Mouse (Mus musculus) ES-E14 (cell line): Measurements from ENCODE around the gene Ep400. TPM values are rescaled to one million over a fixed set of nuclear protein-coding genes. Genes with fewer than 3 reads are reported as not detected.
"Not testable (repeated sequence)": the region's sequence is repeated elsewhere in the genome, so short reads cannot be mapped to it uniquely, and the experiment has no call there.

ENCODE experiments used
- DNase-seq: peaks from one replicate; pipeline ENCODE4 v3.0.0-alpha.2; 2013; ENCODE audit warnings: low read depth, low spot score
- H3K27ac ChIP-seq: 2 replicates; pipeline ENCODE4 v1.5.1; 2012; ENCODE audit warnings: low read depth, mild to moderate bottlenecking, low read length, moderate library complexity, mixed read lengths; ENCODE audit not compliant: poor library complexity, insufficient read depth, severe bottlenecking
- H3K36me3 ChIP-seq: 2 replicates; pipeline ENCODE4 v1.6.1; 2012; ENCODE audit warnings: mild to moderate bottlenecking, low read length, moderate library complexity, mixed read lengths; ENCODE audit not compliant: control insufficient read depth, poor library complexity, insufficient read depth, severe bottlenecking
- H3K4me1 ChIP-seq, 2 experiments: fragments of 150-350 bp in 1 of 2; sonication (generic) in 1 of 2; 2 replicates each; pipeline ENCODE4 v1.6.1; 2012; ENCODE audit warnings: low read length in 2 of 2, mild to moderate bottlenecking in 1 of 2, mixed read lengths in 1 of 2; ENCODE audit not compliant: control insufficient read depth in 2 of 2, insufficient read depth in 2 of 2, poor library complexity in 1 of 2
- H3K4me3 ChIP-seq, 2 experiments: fragments of 150-350 bp in 1 of 2; sonication (generic) in 1 of 2; 2 replicates each; pipeline ENCODE4 v1.5.1; 2012; ENCODE audit warnings: low read length in 2 of 2, low read depth in 1 of 2, mild to moderate bottlenecking in 1 of 2, mixed read lengths in 1 of 2; ENCODE audit not compliant: insufficient read depth in 1 of 2, poor library complexity in 1 of 2, severe bottlenecking in 1 of 2
- H3K9ac ChIP-seq: 2 replicates; pipeline ENCODE4 v1.6.1; 2012; ENCODE audit warnings: low read depth, mild to moderate bottlenecking, low read length, mixed read lengths; ENCODE audit not compliant: poor library complexity, insufficient read depth, severe bottlenecking
- H3K9me3 ChIP-seq: fragments of 150-350 bp; sonication (generic); 2 replicates; pipeline ENCODE4 v1.6.1; 2012; ENCODE audit warnings: low read depth, mild to moderate bottlenecking, low read length; ENCODE audit not compliant: control insufficient read depth, insufficient read depth
- CHD2 ChIP-seq: IDR thresholded peaks from 2 replicates; pipeline ENCODE4 v1.6.1; 2014; ENCODE audit warnings: mild to moderate bottlenecking, low read depth, low read length, inconsistent platforms
- HCFC1 ChIP-seq: IDR thresholded peaks from 2 replicates; pipeline ENCODE4 v1.6.1; 2012; ENCODE audit warnings: low read length, inconsistent platforms, borderline replicate concordance; ENCODE audit not compliant: insufficient read depth
- MAFK ChIP-seq: IDR thresholded peaks from 2 replicates; pipeline ENCODE4 v1.6.1; 2014; ENCODE audit warnings: mild to moderate bottlenecking, low read depth, low read length, inconsistent platforms; ENCODE audit not compliant: insufficient read depth
- ZC3H11A ChIP-seq: IDR thresholded peaks from 2 replicates; pipeline ENCODE4 v1.6.1; 2012; ENCODE audit warnings: low read depth, mild to moderate bottlenecking, inconsistent platforms, low read length, borderline replicate concordance
- ZNF384 ChIP-seq: IDR thresholded peaks from 2 replicates; pipeline ENCODE4 v1.6.1; 2012; ENCODE audit warnings: low read depth, low read length, inconsistent platforms
- in situ Hi-C, 2 experiments: fragments of 600-800 bp; cut with MboI; formaldehyde crosslinking; loops; one replicate each; pipeline ENCODE4 v1.15.1; 2025; ENCODE audit warnings: low sequenced_read_pairs in 2 of 2, inconsistent platforms in 1 of 2; ENCODE audit not compliant: unreplicated experiment in 2 of 2
- total RNA-seq: library from RNA; depleted of rRNA; stranded (reverse); fragments of 300-350 nt; gene quantifications from 2 replicates; pipeline ENCODE4 v1.2.3, GENCODE M21; 2012

Gene Ep400
- total RNA-seq, 1 experiment = 56.7 TPM

DNA sequence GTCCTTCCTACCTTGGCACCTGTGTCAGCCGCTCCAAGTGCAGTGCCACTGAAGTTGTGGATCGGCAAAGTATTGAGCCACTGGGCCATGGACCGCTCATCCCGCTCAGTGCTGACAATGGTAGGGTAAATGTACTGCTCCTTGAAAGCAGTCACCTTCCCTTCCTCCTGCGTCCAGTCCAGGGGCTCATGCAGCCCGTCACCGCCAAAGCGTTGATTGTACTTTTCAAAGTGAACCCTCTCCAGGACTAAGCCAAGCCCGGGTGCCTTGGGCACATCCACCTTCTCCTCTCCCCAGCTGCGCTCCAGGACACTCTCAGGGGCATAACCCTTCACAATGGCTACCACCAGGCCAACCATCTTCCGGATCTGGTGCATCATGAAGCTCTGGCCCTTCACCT, 4.0 kb upstream of the Ep400 start:
- peak overlapping the region; percentile 3; the same call in 1 of the 2 replicates for H3K9ac ChIP-seq
- in situ Hi-C loops = no loop called here
- TF ChIP-seq ZC3H11A = no peak
- no peak for TF ChIP-seq ZNF384
- no peak for TF ChIP-seq HCFC1
- TF ChIP-seq CHD2 = no peak
- no peak for TF ChIP-seq MAFK
- peak overlapping the region in 1 of 2 experiments; percentile 40; a peak in 2 of 4 replicates for H3K4me3 ChIP-seq
- no peaks in the 10 kb centered on the region for H3K9me3 ChIP-seq
- peaks cover 0 to 15% of the 10 kb centered on the region in 2 experiments; a peak in 1 of 4 replicates for H3K4me1 ChIP-seq
- H3K27ac ChIP-seq = no peak overlapping the region
- DNase-seq = no peak
- peaks cover 38% of the 10 kb centered on the region for H3K36me3 ChIP-seq

DNA sequence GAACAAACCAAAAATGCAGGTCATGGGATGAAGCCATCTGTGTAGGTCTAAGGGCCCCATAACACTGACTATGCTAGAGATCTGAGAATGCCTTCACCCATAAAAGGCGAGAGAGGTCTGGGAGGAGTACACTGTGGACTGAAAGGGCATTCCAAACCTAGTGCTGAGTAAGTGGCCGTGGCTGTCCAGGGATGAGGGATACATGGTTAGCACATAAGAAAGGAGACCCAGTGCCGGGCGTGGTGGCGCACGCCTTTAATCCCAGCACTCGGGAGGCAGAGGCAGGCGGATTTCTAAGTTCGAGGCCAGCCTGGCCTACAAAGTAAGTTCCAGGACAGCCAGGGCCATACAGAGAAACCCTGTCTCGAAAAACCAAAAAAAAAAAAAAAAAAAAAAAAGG, 2.4 kb upstream of the Ep400 start:
- peaks cover 2 to 17% of the 10 kb centered on the region in 2 experiments for H3K4me1 ChIP-seq
- H3K9ac ChIP-seq, H3K4me3 ChIP-seq, H3K9me3 ChIP-seq, DNase-seq, in situ Hi-C loops, H3K27ac ChIP-seq: not testable (repeated sequence)
- peaks cover 32% of the 10 kb centered on the region for H3K36me3 ChIP-seq

DNA sequence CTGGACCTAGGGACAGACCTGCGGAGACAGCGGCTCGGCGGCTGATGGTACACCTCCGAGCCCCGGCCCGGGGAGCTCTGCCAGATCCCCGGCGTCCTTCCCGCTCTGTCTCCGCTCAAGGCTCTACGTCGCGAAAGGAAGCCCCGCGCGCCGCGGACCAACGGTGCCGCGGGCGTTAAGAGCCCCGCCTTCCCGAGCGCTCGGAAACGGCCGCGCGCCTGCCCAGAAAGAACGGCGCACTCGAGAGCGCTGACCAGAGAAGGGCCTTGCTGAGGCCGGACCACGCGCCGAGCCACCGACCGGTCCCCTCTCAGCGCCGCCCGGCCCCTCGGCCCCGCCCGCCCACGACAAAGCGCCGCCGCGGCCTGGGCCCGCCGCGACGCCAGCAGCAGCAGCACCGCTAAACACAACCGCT, 479 bp downstream of the Ep400 start:
- H3K9ac ChIP-seq = peak overlapping the region; percentile 93
- peak overlapping the region; percentile 82 for H3K27ac ChIP-seq
- H3K36me3 ChIP-seq = peaks cover 16% of the 10 kb centered on the region
- no peaks in the 10 kb centered on the region for H3K9me3 ChIP-seq
- peak overlapping the region; percentile 86 to 96 for H3K4me3 ChIP-seq
- DNase-seq = no peak
- in situ Hi-C loops = no loop called here
- TF ChIP-seq ZNF384 (no peak), HCFC1 (no peak)
- peaks cover 2 to 16% of the 10 kb centered on the region in 2 experiments for H3K4me1 ChIP-seq

DNA sequence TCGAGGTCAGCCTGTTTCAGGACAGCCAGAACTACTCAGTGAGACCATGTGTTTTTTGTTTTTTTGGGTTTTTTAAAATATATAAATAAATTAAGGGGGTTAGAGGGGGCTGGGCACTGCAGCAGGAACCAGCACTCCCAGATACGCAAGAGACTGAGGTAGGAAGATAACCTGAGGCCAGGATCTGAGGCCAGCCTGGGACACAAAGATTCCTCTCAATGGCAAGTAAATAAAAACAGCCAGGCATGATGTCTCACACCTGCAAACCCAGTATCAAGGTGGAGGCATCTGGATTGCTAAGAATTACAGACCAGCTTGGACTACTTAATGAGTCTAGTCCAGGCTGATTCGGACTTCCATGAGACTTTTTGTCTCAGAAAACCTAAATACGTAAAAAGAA, 1.2 kb downstream of the Ep400 start:
- no peak overlapping the region for H3K27ac ChIP-seq
- no peak for TF ChIP-seq HCFC1
- TF ChIP-seq MAFK = no peak
- TF ChIP-seq ZC3H11A = no peak
- no peak for TF ChIP-seq CHD2
- no peak for TF ChIP-seq ZNF384

DNA sequence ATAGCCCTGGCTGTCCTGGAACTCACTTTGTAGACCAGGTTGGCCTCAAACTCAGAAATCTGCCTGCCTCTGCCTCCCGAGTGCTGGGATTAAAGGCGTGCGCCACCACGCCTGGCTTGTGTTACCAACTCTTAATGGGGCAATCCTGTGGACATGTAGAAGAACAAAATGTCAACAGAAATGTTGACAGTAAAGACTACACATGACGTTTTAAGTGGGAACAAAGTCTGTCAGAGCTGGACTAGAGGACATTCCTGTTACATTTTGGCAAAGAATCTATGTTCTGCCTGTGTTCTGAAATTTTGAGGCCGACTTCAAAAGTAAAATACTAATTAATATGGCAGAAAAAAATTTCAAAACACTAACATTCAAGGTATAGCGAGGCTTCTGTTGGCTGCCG, 6.6 kb downstream of the Ep400 start:
- in situ Hi-C loops = no loop called here
- TF ChIP-seq HCFC1 (no peak), ZNF384 (no peak), MAFK (no peak)
- DNase-seq = no peak

More for the DNA sequence above, 1.2 kb downstream of the Ep400 start:
- in situ Hi-C loops = no loop called here
- peaks cover 2 to 9% of the 10 kb centered on the region in 2 experiments for H3K4me1 ChIP-seq
- peak overlapping the region; percentile 93 for H3K9ac ChIP-seq
- no peak for DNase-seq
- no peaks in the 10 kb centered on the region for H3K9me3 ChIP-seq
- peaks cover 8% of the 10 kb centered on the region for H3K36me3 ChIP-seq
- H3K4me3 ChIP-seq = peak overlapping the region; percentile 86 to 96

More for the DNA sequence above, 6.6 kb downstream of the Ep400 start:
- Histone ChIP-seq H3K27ac (no peak overlapping the region), H3K36me3 (no peaks in the 10 kb centered on the region), H3K9me3 (no peaks in the 10 kb centered on the region), H3K4me3 (no peak overlapping the region), H3K4me1 (peaks cover 1 to 3% of the 10 kb centered on the region in 2 experiments; a peak in 3 of 4 replicates), H3K9ac (no peak overlapping the region)
